Mouse (Mus musculus): ENCODE measurements around the gene Phf7.
A peak's percentile ranks its signal among the peaks of the same experiment; 100 is the strongest.

Gene Phf7

GRCm38 (mm10) chr14:31251084-31251604, at the start of gene Phf7, which contains the start of gene Bap1:
Gene Phf7, minus strand, starts transcription at chr14:31251317.
Gene Bap1, plus strand, starts transcription at chr14:31251450.
- DNase-seq (ENCODE audit: extremely low spot score) = peak; percentile 99

DNA sequence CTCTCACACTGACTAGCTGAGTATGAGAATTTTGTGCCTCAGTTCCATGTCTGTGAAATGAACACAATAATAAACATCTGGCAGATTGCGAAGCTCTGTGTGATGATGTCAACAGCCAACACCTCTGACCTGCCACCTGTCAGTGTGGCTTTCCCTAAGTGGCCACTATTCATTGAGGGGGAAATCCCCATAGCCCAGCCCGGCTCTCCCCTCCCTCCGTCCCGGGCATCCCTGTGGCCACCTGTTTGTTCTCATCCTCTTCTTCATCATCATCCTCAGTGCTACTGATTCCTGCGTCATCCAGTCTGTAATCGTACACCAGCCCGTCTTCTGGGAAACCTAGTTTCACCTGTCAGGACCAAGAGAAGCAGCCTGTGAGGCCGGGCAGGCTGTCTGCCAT, 34.6 kb upstream of the Phf7 start:
- DNase-seq (ENCODE audit: extremely low spot score) = no peak

- peak; percentile 76 for DNase-seq (ENCODE audit: extremely low spot score)
Observed at GRCm38 (mm10) chr14:31272164-31272563, 21.0 kb upstream of the Phf7 start.

DNA sequence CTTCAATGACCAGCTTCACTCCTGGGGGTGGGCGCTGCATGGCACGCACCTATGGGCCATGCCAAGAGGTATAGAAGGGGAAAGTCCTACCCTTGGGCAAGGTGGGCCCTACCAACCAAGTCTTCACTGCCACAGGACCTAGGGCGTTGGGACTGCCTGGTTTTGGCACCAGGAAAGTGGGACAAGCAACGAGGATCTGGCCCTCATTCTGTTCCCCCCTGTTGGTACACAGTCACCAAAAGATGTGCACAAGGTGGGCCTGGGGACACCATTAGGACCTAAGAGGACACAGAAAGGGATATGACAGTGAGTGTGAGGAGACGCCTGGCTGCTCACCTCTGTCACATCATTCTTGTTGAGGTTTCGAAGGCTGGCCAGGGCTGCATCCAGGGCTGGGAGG, 20.0 kb upstream of the Phf7 start:
- no peak for DNase-seq (ENCODE audit: extremely low spot score)

GRCm38 (mm10) chr14:31269456-31270100, 18.5 kb upstream of the Phf7 start:
- peak; percentile 86 for DNase-seq (ENCODE audit: extremely low spot score)

GRCm38 (mm10) chr14:31268301-31269001, 17.3 kb upstream of the Phf7 start:
- DNase-seq (ENCODE audit: extremely low spot score) = peak; percentile 33

DNA sequence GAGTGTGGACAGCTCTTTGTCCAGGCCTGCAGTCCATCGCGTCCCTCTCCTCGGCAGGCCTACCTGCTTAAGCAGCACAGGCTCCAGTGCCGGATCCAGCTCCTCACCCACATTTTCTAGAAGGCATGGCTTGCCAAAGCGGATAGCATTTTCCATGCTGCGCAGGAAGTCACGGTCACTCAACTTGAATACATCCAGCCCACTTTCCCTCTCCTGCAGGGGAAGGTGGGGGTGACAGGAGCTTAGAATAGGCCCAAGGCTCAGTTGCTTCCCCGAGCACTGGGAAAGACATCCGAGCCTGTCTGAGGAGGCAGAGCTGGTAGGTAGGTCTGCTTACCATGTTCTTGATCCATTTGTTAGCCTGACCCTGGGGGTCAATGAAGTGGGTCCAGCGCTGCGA, 16.5 kb upstream of the Phf7 start:
- DNase-seq (ENCODE audit: extremely low spot score) = no peak

- DNase-seq (ENCODE audit: extremely low spot score) = no peak
Observed at GRCm38 (mm10) chr14:31260932-31261331, 9.8 kb upstream of the Phf7 start.

- DNase-seq (ENCODE audit: extremely low spot score) = no peak
Observed at GRCm38 (mm10) chr14:31260374-31260773, 9.3 kb upstream of the Phf7 start.

- DNase-seq (ENCODE audit: extremely low spot score) = no peak
Observed at GRCm38 (mm10) chr14:31258476-31259050, 7.4 kb upstream of the Phf7 start.

DNA sequence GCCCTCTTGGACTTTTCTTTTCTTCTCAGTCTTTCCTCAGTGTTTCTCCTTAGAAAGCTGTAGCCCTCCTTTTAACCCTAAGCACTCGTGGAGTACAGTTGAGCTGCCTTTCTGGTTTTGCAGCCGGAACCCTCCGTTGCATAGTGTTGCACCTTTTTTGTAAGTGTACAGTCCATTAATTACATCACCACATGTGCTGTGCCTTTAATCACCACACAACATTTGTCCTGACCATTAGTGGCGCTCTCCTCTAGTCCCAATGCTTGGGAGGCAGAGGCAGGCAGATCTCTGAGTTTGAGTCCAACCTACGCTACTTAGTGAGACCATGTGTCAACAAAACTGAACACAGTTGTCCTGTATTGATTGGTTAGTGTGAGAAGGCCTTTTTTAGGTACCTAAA, 974 bp upstream of the Phf7 start:
- DNase-seq (ENCODE audit: extremely low spot score) = no peak

DNA sequence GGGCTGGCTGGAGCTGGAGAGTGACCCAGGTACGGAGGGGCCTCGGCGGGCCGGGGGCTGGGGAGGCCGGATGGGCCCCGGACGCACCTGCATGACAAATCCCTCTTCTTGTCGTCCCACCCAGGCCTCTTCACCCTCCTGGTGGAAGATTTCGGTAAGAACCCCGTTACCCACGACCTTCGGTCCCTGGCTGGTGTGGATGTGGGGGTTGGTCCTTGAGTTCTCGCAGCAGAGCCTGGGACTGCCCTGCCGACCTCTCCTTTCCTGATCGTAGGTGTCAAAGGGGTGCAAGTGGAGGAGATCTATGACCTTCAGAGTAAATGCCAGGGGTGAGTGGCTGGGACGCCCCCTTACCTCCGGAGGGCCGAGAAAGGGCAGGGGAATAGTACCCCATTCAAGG, 509 bp upstream of the Phf7 start:
- DNase-seq (ENCODE audit: extremely low spot score) = no peak

DNA sequence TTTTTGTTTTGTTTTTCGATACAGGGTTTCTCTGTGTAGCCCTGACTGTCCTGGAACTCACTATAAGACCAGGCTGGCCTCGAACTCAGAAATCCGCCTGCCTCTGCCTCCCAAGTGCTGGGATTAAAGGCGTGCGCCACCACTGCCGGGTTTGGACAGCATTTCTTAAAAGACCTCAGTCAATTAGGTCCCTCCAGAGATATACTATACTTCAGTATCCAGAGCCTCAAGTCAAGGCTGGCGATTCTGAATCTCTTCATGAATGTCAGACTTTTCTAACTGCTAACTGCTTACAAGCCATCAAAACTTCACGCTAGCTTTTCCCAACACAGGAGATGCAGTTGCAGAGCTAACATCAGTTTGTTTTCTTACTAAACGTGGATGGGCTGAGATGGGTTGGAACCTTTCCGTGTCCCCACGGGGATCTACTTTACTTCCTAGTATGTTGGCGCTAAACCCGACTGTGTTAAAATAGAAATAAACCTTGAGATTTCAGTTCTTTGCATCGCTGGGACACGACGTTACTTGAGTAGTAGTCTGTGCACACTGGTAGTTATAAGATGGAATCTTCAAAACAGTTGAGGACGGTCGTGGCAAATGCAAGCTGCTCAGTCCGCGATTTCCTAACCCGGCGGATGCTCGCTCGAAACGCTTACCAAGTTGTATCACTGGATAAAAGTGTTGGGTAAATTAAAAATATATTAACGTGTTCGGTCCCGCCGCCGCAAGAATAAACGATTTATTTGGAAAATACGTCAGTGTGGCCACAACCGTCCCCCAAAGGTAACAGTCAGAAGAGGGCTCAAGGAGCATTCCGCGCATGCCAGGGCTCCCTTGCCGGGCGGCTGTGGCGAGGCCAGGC, 664 bp downstream of the Phf7 start:
- DNase-seq (ENCODE audit: extremely low spot score) = no peak

GRCm38 (mm10) chr14:31248396-31248795, 2.7 kb downstream of the Phf7 start:
- no peak for DNase-seq (ENCODE audit: extremely low spot score)

DNA sequence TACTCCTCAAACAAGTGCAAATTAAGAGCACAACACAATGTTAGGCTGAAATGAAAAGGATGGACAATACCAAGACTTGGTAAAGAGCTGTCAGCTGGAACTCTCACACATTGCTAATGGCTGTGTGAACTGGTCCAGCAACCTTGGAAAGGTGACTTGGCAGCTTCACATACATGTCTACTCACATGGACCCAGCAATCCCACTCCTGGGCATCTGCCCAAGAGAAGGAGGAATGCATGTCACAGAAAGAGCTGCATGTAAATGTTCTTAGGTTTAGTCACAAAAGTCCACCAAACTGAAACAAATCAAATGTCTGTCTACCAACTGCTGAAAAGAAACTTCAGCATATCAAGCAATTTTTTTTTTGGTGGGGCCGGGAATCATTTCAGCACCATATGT, 5.2 kb downstream of the Phf7 start:
- DNase-seq (ENCODE audit: extremely low spot score) = no peak

DNA sequence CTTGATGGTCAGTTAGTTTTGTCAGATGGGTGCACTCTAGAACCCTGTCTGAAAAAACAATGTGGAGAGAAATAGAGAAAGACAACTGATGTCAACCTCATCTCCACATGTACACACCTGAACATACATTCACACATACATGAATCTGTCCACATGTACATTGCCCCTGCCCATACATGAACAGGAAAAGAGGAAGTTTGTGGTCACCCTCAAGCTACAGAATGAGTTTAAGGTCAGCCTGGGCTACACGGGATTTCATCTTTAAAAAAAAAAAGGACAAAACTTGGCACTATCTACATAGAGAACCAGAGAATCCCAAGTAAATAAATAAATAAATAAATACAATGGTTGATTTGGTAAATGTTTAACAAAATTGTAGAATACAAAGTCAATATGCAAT, 6.3 kb downstream of the Phf7 start:
- no peak for DNase-seq (ENCODE audit: extremely low spot score)

- DNase-seq (ENCODE audit: extremely low spot score) = no peak
Observed at GRCm38 (mm10) chr14:31240528-31240927, 10.6 kb downstream of the Phf7 start.

DNA sequence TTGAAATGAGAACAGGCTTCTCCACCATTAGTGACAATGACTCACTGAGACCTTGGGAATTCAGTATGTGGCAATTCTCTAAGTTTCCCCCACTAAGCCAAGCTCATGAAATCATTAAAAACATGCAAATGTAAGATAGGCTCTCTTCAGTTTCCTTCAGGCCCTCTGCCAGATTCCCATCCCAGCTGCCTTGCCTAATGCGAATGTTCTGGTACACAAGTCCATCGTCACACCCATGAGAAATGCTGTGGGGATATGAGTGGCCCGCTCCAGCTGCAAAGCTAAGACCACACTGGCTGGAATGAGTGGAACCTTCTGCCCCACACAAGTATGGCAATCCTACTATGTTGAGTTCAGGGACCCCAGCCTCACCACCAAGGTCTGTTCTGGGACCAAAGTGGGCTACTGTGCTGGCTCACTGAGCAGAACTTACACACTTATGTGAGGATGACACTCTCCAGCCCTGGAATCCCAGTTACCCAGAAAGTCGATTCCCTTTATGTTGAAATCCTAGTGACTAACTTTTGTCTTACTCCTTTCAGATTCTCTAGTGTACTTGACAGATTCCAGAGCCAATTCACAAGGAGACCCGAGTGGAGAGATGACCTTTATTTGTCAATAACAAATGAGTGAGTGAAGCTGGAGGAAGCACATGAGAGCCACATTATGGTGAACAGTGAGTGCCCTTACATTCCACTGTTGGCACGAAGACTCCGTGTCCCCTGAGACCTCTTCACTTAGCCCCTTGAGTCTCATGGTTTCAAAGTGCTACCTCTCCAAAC, 13.8 kb downstream of the Phf7 start:
- no peak for DNase-seq (ENCODE audit: extremely low spot score)

GRCm38 (mm10) chr14:31233996-31234591, 17.0 kb downstream of the Phf7 start:
- peak; percentile 78 for DNase-seq (ENCODE audit: extremely low spot score)

GRCm38 (mm10) chr14:31233070-31233995, 17.8 kb downstream of the Phf7 start:
- DNase-seq (ENCODE audit: extremely low spot score) = no peak

Data from embryo, embryonic 9.5 days (tissue).